8 mouse cellular contexts compared by ENCODE assay signal in the genomic region with DNA sequence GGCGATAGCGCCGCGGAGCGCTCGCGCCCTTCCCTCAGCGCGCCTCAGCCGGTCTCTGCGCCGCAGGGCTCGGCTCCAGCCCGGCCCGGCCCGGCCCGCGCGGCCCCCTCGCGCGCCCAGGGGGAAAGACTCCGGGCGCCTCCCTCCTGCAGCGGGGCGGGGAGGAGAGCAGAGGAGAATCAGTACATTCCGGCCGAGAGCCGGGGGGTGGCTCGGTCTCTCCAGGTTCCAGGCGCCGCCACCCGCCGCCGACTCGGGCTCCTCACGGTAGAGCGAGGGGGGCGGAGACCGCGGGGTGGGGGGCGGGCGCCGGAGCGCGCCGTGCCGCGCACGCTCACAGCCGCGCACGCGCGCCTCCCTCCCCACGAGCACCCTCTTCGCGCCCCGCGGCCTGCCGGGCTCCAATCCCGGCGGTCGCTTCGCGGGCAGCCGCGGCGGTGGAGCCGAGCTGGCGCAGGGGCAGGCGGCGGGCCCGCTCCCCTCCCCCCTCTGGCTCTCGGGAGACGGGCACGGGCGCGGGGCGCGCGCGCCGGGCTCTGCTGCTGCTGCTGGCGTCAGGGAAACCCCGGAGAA. TPM values are rescaled to one million over a fixed set of nuclear protein-coding genes. Genes with fewer than 3 reads are reported as not detected.
DNase-seq lines count a peak whose midpoint lies in the region; ATAC-seq and TF ChIP-seq lines count a peak whose summit lies in the region.

Gene Neo1 (minus strand): TSS at position 283 of the 573 bp plus-strand sequence.

- peaks cover 67% of the 10 kb centered on the region for H3K27me3 ChIP-seq in erythroblast, embryonic 14.5 days (ENCODE audit: control insufficient read depth)
- no peaks in the 10 kb centered on the region for H3K27me3 ChIP-seq in heart, embryonic 11.5 days (ENCODE audit: control insufficient read depth, insufficient read depth, low read length)
- no peaks in the 10 kb centered on the region for H3K27me3 ChIP-seq in kidney, postnatal 0 days (ENCODE audit: insufficient read depth, low read length)
- no peaks in the 10 kb centered on the region for H3K27me3 ChIP-seq in neural tube, embryonic 13.5 days

- peak within 1 kb of the TSS; percentile 51 for H3K4me3 ChIP-seq in erythroblast, embryonic 14.5 days (replicated peaks)
- peak within 1 kb of the TSS; percentile 88 for H3K4me3 ChIP-seq in embryonic fibroblast, embryonic 13.5 days (ENCODE audit: insufficient read depth, low read length)
- peak within 1 kb of the TSS; percentile 96 for H3K4me3 ChIP-seq in heart, embryonic 11.5 days (ENCODE audit: low read depth, low read length)
- peak within 1 kb of the TSS; percentile 95 for H3K4me3 ChIP-seq in kidney, postnatal 0 days (replicated peaks; ENCODE audit: low read depth, low read length)
- peak within 1 kb of the TSS; percentile 91 for H3K4me3 ChIP-seq in neural tube, embryonic 13.5 days

- no peak for TF ChIP-seq POLR2A in embryonic fibroblast, embryonic 13.5 days (IDR thresholded peaks at IDR 0.05; ENCODE audit: low read depth, low read length)

- no peaks in the 10 kb centered on the region for H3K9me3 ChIP-seq in erythroblast, embryonic 14.5 days (ENCODE audit: control insufficient read depth, low read length)
- H3K9me3 ChIP-seq in heart, embryonic 11.5 days (replicated peaks; ENCODE audit: control insufficient read depth, low read length): no peaks in the 10 kb centered on the region
- H3K9me3 ChIP-seq in kidney, postnatal 0 days (replicated peaks; ENCODE audit: low read length): no peaks in the 10 kb centered on the region
- no peaks in the 10 kb centered on the region for H3K9me3 ChIP-seq in neural tube, embryonic 13.5 days

- DNase-seq in kidney, postnatal 0 days (ENCODE audit: low spot score): peak; percentile 89
- DNase-seq in liver: peak; percentile 78
- peak; percentile 5 to 16 for DNase-seq in thymus, adult 18-20 months

- no peak for ATAC-seq in erythroblast, adult 5-6 weeks (replicated peaks; ENCODE audit: low FRiP score, poor library complexity, severe bottlenecking)
- peak; percentile 88 for ATAC-seq in heart, embryonic 11.5 days (replicated peaks; ENCODE audit: insufficient number of reproducible peaks, low FRiP score, low TSS enrichment)
- ATAC-seq in kidney, postnatal 0 days (replicated peaks; ENCODE audit: low FRiP score, low read depth): peak; percentile 90
- peak; percentile 95 for ATAC-seq in neural tube, embryonic 13.5 days (ENCODE audit: low read depth)

- no peaks in the 10 kb centered on the region for H3K4me1 ChIP-seq in erythroblast, embryonic 14.5 days (ENCODE audit: control insufficient read depth)
- peaks cover 7% of the 10 kb centered on the region for H3K4me1 ChIP-seq in embryonic fibroblast, embryonic 13.5 days (ENCODE audit: control insufficient read depth, insufficient read depth, low read length)
- peaks cover 16% of the 10 kb centered on the region for H3K4me1 ChIP-seq in heart, embryonic 11.5 days (ENCODE audit: control insufficient read depth, insufficient read depth, low read length)
- 0 out of 2 replicates have a peak, but pooled peaks cover 4% of the 10 kb centered on the region for H3K4me1 ChIP-seq in kidney, postnatal 0 days (replicated peaks; ENCODE audit: insufficient read depth, low read length)
- peaks cover 38% of the 10 kb centered on the region for H3K4me1 ChIP-seq in neural tube, embryonic 13.5 days (replicated peaks)

- no peaks in the 10 kb centered on the region for H3K36me3 ChIP-seq in erythroblast, embryonic 14.5 days (ENCODE audit: control insufficient read depth)
- no peaks in the 10 kb centered on the region for H3K36me3 ChIP-seq in heart, embryonic 11.5 days (ENCODE audit: control insufficient read depth, insufficient read depth, low read length)
- no peaks in the 10 kb centered on the region for H3K36me3 ChIP-seq in kidney, postnatal 0 days (ENCODE audit: insufficient read depth, low read length)
- H3K36me3 ChIP-seq in neural tube, embryonic 13.5 days: no peaks in the 10 kb centered on the region

- under 1% methylated on average over 72 of the region's 86 CpGs for WGBS in heart, embryonic 11.5 days (ENCODE audit: insufficient replicate concordance)
- under 1% methylated on average over 50 of the region's 86 CpGs for WGBS in kidney, postnatal 0 days
- under 1% methylated on average over 71 of the region's 86 CpGs for WGBS in neural tube, embryonic 13.5 days

- TF ChIP-seq CTCF in embryonic fibroblast, embryonic 13.5 days (IDR thresholded peaks at IDR 0.05; ENCODE audit: borderline replicate concordance, insufficient read depth, low read length): no peak
- TF ChIP-seq CTCF in kidney, postnatal 0 days (IDR thresholded peaks at IDR 0.05; ENCODE audit: low read depth): no peak

- peak within 1 kb of the TSS; percentile 81 for H3K4me2 ChIP-seq in heart, embryonic 11.5 days
- H3K4me2 ChIP-seq in kidney, postnatal 0 days (ENCODE audit: low read length): peak within 1 kb of the TSS; percentile 82
- peak within 1 kb of the TSS; percentile 76 for H3K4me2 ChIP-seq in neural tube, embryonic 13.5 days

- peak within 1 kb of the TSS; percentile 92 for H3K27ac ChIP-seq in embryonic fibroblast, embryonic 13.5 days (ENCODE audit: insufficient read depth, low read length)
- peak within 1 kb of the TSS; percentile 100 for H3K27ac ChIP-seq in heart, embryonic 11.5 days (ENCODE audit: low read depth, low read length)
- H3K27ac ChIP-seq in kidney, postnatal 0 days: peak within 1 kb of the TSS; percentile 95
- peak within 1 kb of the TSS; percentile 98 for H3K27ac ChIP-seq in neural tube, embryonic 13.5 days (replicated peaks)

- peak within 1 kb of the TSS; percentile 97 for H3K9ac ChIP-seq in heart, embryonic 11.5 days (ENCODE audit: low read depth, low read length)
- H3K9ac ChIP-seq in kidney, postnatal 0 days (ENCODE audit: low read depth, low read length): peak within 1 kb of the TSS; percentile 93
- peak within 1 kb of the TSS; percentile 90 for H3K9ac ChIP-seq in neural tube, embryonic 13.5 days

RNA-seq across cellular contexts. Expression of gene Neo1, which starts in this region (rescaled TPM):
- 0.01 TPM in 1 of 2 replicates, not detected in the other for polyA plus RNA-seq in erythroblast, embryonic 14.5 days (2012)
- total RNA-seq in erythroblast, adult 5-6 weeks (2015; ENCODE audit: low replicate concordance): not detected in 2 replicates
- total RNA-seq in erythroblast, adult 5-6 weeks (2017; ENCODE audit: low replicate concordance): 0.51 TPM in 1 of 2 replicates, not detected in the other
- 64.5 and 102 TPM in 2 replicates for polyA plus RNA-seq in embryonic fibroblast, embryonic 13.5 days (2011; ENCODE audit: insufficient read length, low read depth, missing spikeins)
- polyA plus RNA-seq in heart, embryonic 11.5 days (2014; fragmentation: Nextera tagmentation; extraction: Ambion mirVana): 30.3 and 35.7 TPM in 2 replicates
- polyA plus RNA-seq in kidney, postnatal 0 days (2015; fragmentation: Nextera tagmentation; extraction: Ambion mirVana): 22.4 and 25.3 TPM in 2 replicates
- polyA plus RNA-seq in neural tube, embryonic 13.5 days (2015; fragmentation: Nextera tagmentation; extraction: Ambion mirVana): 39.4 and 44.3 TPM in 2 replicates

Comparison
In these comparisons a context has a peak if more than half of its experiments do, and no peak if none do; other contexts are left out.
1. RNA of gene Neo1 (polyA plus RNA-seq): 64.5 to 102 TPM in embryonic fibroblast, embryonic 13.5 days, 39.4 to 44.3 TPM in neural tube, embryonic 13.5 days, 30.3 to 35.7 TPM in heart, embryonic 11.5 days and 22.4 to 25.3 TPM in kidney, postnatal 0 days; 0.01 TPM in erythroblast, embryonic 14.5 days; every median in the first group is over 10 times any median in the second.
2. DNase-seq: peak in every context shown above with its lines; median percentile 89 in kidney, postnatal 0 days; 78 in liver; 10 in thymus, adult 18-20 months.
3. Peak in every context shown above with its lines, with median percentiles within 50 percentile points of each other: H3K4me3 ChIP-seq, H3K27ac ChIP-seq, H3K4me2 ChIP-seq and H3K9ac ChIP-seq.